Mouse (Mus musculus) thymus, postnatal 0 days (tissue): ENCODE results near the gene Tex2. TPM values are rescaled to one million over a fixed set of nuclear protein-coding genes. Genes with fewer than 3 reads are reported as not detected.
"Not testable (repeated sequence)": the region's sequence is repeated elsewhere in the genome, so short reads cannot be mapped to it uniquely, and the experiment has no call there.

Experiments
- DNase-seq: peaks from one replicate; pipeline ENCODE4 v3.0.0-alpha.2; 2015; ENCODE audit warnings: low spot score
- polyA plus RNA-seq: library from polyadenylated mRNA; unstranded; fragments of >200 nt; fragmentation: Nextera tagmentation; extraction: Ambion mirVana; gene quantifications from 2 replicates; pipeline ENCODE4 v1.2.1, GENCODE M21; 2015

The Tex2 gene
- 7.0 and 7.2 TPM in 2 replicates for polyA plus RNA-seq

- peak; percentile 79 for DNase-seq
Observed at GRCm38 (mm10) chr11:106612961-106613637, at the start of gene Tex2. Tex2 (minus strand) TSS chr11:106613423.

GRCm38 (mm10) chr11:106662634-106663407, 49.6 kb upstream of the Tex2 start:
- no peak for DNase-seq

- DNase-seq, result peak; percentile 49
Observed at GRCm38 (mm10) chr11:106660453-106661081, 47.3 kb upstream of the Tex2 start.

GRCm38 (mm10) chr11:106659598-106660295, 46.5 kb upstream of the Tex2 start:
- no peak for DNase-seq

- DNase-seq, result peak; percentile 66
Observed at GRCm38 (mm10) chr11:106658051-106658880, 45.0 kb upstream of the Tex2 start.

GRCm38 (mm10) chr11:106656896-106657498, 43.8 kb upstream of the Tex2 start:
- not testable (repeated sequence) for DNase-seq

GRCm38 (mm10) chr11:106648347-106648746, 35.1 kb upstream of the Tex2 start:
- DNase-seq, result peak; percentile 85

- no peak for DNase-seq
Observed at GRCm38 (mm10) chr11:106642966-106643637, 29.9 kb upstream of the Tex2 start.

GRCm38 (mm10) chr11:106641580-106641979, 28.4 kb upstream of the Tex2 start:
- DNase-seq, result no peak

- DNase-seq, result no peak
Observed at GRCm38 (mm10) chr11:106640059-106640458, 26.8 kb upstream of the Tex2 start.

- no peak for DNase-seq
Observed at GRCm38 (mm10) chr11:106639356-106639692, 26.1 kb upstream of the Tex2 start.

GRCm38 (mm10) chr11:106638551-106639355, 25.5 kb upstream of the Tex2 start:
- DNase-seq, result no peak

- DNase-seq, result no peak
Observed at GRCm38 (mm10) chr11:106637754-106638153, 24.5 kb upstream of the Tex2 start.

- no peak for DNase-seq
Observed at GRCm38 (mm10) chr11:106635946-106636345, 22.7 kb upstream of the Tex2 start.

- not testable (repeated sequence) for DNase-seq
Observed at GRCm38 (mm10) chr11:106634175-106634574, 21.0 kb upstream of the Tex2 start.

GRCm38 (mm10) chr11:106633456-106633855, 20.2 kb upstream of the Tex2 start:
- DNase-seq, result no peak

GRCm38 (mm10) chr11:106627692-106628091, 14.5 kb upstream of the Tex2 start:
- peak; percentile 82 for DNase-seq

GRCm38 (mm10) chr11:106625577-106625976, 12.4 kb upstream of the Tex2 start:
- no peak for DNase-seq

- DNase-seq, result no peak
Observed at GRCm38 (mm10) chr11:106623629-106624028, 10.4 kb upstream of the Tex2 start.
